Mouse (Mus musculus) kidney, postnatal 25 days (tissue): Measurements from ENCODE around the gene Pfkp.
A peak's percentile ranks its signal among the peaks of the same experiment; 100 is the strongest.

Source experiments
- DNase-seq, 2 experiments: peaks; one replicate each; pipeline ENCODE4 v3.0.0; 2021; ENCODE audit warnings: mixed read lengths in 2 of 2

The Pfkp gene

DNA sequence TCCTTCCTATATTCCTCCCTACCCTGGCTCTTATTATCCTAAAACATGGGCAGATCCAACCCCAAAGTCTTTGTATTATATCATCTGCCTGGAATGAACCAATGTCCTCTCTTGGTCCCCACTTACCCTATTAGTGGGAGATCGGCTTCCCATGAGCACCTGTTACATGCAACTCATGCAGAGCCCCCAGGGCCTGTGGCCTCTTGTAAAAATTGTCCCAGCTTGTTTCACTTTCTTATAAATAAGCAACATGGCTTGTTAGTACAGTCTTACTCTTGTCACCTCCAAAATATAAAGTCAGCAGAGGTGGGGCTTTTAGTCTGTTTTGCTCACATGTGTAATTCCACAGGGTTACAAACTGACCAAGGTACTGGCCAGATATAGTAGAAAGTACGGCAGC is 46.9 kb downstream of the Pfkp start:
- DNase-seq = no peak

DNA sequence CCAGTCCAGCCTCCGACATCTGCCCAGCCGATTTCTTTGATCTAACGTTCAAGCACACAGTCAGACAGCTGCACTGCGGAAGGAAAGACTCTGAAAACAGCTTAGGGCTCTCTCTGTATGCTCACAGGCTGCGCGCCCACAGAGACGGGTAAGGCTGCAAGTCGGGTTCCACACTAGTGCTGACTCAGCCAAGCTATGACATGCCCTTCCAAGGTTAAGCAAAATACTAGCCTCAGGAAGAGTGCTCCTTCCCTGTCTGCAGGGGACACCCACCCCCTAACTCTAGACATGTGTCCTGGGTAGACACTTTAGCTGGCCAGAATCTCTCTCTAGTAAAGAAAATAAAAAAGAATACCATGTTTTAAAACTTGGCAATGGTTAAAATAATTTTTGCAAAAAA is 48.0 kb downstream of the Pfkp start:
- no peak for DNase-seq

DNA sequence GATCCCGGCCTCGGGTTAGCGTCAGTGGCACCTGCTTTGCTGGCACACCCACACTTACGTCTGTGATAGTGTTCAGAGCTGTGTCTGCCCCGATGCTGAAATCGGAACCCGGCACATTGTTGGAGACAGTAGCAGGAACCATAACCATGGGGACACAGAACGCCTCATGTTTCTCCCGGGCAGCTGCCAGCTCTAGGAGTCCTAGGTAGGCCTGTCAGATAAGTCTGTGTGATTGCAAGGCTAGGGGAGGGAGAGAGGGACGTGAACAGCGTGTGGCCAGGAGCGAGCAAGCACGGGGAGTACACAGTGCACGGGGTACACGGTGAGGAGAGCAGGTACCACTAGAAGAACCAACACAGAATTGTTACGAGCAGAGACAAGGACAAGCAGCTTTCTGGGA is 50.8 kb downstream of the Pfkp start:
- DNase-seq = no peak

DNA sequence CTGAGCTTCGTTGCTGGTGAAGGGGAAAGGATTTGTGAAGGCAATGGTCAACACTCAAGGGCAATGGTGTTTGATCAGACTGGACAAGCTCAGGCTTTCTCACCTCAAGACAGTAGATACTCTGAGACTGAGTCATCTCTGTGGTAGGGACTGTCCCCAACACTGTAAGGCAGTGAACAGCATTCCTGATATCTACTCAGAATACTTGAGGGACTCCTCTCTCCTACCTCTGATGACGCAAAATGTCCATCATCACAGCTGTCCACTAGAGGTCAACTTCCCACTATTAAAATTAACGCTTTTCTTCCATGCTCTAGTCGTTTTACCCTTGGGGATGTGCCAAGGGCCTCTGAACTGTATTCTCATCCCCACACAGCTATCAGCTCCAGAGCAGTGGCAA is 53.2 kb downstream of the Pfkp start:
- no peak for DNase-seq

DNA sequence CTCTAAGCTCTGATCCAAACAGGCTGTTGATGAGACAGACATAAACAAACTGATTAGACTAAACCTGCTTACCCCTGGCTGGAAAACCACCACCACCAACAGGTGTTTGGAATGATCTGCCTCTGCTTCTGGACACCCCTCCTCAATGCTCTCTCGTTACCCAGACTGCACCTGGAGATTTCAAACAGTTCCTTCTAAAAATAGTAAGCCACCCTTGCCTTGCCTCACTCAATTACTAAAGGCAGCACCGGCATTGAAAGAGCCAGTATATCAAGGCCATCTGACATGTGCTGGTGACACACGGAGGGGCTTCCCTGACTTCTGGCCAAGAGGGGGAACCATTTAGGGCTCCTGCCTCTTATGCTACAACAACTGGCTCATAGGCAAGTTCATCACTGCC is 57.7 kb downstream of the Pfkp start:
- DNase-seq = no peak

DNA sequence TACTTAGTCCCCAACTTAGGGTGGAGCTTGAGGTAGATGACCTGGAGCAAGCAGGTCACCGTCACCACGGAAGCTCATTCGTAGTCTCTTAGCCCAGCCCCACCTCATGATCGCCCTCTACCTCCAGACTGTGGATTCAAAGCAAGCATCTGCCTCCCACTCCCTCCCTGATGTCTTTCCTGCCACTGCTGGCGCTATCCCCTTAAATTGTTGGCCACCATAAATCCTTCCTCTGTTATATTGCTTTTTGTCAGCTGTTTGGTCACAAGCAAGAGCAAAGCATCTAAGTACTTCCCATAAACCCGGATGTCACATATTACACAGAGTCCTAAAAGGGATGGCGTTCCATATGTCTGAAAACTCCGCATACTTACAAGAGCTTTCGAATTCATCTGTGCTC is 62.6 kb downstream of the Pfkp start:
- no peak for DNase-seq

DNA sequence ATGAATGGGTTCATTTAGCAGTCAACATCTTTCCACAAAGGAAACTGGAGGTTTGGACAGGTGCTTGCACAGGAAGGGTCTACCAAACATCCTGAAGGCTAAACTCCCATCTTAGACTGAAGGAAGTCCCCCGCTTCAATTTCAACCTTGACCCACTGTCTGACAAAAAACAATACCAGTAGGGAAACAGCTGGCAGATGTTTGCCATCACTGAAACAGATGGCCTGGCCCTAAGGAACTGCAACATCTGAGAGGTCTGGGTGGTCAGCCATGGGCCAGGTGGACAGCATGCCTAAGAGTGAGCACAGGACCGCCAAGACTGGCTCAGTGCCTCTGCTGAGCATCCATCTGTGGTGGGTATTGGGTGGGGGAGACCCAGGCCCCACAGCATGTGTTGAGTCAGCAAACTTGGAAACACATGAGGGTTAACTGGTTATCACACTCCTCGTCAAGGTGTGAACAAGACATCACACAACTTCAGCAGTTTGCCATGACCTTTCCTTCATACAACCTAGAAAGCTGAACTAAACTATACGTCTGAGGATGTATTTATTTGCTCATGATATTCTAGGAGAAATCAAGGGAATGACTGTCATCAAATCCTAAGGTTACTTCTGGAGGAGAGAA is 65.0 kb downstream of the Pfkp start:
- no peak for DNase-seq

DNA sequence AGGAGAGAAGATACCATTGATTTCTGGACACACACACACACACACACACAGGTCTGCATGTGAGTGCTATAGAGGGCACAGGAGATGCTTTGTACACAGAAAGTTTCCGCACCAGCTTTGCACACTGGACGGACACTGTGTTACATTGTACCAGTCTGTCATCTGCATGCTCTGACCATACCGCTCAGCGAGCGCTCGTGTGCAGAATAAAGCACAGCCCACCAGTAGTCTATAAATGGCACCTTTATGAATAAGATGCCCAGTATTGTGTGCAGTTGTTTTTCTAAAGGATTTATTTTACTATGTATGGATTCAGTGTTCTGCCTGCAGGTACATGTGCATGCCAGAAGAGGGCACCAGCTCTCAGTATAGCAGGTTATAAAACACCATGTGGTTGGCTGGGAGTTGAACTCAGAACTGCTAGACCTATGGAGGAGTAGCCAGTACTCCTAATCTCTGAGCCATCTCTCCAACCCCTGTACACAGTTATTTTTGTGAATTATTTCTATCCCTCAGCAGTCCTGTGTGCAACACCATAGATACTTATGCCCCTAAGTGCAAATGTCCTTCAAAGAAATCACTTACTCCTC is 72.6 kb downstream of the Pfkp start:
- no peak for DNase-seq

DNA sequence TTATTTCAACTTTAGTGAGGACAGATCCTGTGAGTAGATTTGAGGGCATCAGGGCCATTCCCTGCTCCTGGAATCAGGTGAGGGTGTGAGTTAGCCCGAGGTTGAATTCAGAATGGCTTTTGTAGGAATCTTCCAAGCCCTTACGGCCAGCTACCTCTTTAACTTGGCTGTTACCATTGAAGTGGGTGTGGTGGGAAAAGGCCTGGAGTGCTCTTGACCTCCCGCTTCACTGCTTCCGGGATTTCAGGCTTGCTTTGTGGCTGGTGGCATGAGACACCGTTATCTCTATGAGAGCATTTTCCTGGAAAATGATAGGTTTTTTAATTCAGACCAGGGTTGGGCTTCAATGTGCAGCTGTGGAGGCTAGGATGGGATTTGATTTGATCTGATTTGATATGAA is 83.0 kb downstream of the Pfkp start:
- no peak for DNase-seq

DNA sequence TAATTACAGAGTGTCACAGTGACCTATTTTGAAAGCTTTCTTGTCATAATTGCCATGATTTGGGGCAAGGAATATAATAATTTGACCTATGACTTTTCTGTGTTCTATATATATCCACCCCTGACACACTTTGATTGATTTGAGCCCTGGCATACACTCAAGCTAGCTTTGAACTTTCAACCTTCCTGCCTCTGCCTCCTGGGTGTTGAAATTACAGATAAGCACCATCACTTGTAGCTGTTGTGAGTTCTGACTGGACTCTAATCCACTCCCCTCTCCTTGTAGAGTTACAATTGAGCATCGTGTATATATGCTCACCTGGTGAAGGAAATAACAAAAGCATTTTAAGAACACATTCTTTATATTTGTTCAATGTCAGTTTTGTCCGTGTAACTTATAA is 86.2 kb downstream of the Pfkp start:
- DNase-seq = no peak

DNA sequence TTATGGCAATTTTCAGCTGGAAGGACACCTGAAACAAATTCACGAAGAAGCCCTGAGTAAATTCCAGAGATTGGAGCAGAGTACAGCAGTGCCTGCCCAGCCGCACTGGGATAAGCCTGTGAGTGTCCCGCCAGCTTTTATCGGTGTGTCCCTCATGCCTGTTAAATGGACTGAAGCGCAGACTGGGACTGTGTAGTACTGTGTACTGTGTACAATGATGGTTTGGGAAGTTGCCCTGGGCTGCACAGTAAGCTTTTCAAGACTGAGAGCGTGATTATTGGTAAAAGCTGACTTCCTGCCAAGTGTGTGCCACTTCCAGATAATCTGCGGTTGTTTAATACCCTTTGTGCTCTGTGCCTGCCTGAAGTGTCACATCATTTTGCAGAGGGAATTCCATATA is 90.8 kb downstream of the Pfkp start:
- DNase-seq = no peak

DNA sequence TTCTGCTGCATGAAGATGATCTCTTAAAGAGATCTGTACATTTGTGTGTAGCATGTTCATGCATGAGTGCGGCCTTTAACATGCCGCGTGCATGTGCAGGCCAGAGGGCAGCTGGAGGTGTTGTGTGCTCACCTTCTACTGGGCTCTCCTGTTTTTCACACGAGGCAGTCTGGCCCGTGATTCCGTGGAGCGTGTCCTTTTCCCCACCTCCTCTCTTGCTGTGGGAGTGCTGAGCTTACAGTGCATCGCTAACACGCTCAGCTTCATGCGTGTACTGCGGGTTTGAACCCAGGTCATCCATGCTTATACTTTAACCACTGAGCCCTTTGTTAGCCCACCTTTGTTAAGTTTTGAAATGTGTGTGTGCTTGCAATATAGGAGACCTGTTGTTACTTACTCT is 92.9 kb downstream of the Pfkp start:
- no peak for DNase-seq

DNA sequence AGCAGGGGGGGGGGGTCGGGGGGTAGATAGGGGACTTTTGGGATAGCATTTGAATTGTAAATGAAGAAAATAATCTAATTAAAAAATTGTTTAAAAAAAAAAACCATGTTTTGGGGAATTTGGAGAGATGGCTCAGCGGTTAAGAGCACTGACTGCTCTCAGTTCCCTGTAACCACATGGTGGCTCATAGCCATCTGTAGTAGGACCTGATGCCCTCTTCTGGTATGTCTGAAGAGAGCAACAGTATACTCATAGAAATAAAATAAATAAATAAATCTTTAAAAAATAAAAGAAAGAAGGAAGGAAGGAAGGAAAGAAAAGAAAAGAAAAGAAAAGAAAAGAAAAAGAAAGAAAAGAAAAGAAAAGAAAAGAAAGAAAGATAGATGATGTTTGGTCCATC is 94.9 kb downstream of the Pfkp start:
- DNase-seq = no peak

DNA sequence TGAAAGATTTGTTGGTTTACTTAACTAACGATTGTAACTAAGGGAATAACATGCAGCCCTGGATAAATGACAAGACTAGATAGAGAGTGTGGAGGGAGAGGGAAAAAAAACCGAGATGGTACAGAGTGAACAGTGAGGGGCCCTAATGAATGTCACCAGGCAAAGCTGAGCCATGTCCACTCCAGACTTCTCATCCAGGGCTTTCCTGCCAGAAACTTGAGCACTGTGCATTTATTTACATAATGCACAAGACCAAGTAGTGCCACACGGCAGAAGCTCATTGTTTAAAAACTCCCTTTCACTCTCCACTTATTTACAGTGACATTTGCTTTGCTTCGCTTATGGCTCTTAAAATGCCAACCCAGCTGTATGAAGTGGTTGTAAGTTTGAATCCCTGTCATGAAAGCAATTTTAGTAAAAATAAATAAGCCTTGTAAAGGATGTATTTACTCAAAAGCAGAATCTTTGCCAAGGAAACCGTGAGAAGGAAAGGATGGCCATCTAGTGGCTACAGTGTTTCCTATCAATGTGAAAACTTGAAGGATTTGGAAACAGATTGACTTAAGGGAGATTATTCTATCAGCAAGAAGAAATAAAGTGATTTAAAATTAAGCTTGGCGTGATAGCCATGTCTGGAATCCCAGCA is 113.2 kb downstream of the Pfkp start:
- DNase-seq = no peak

DNA sequence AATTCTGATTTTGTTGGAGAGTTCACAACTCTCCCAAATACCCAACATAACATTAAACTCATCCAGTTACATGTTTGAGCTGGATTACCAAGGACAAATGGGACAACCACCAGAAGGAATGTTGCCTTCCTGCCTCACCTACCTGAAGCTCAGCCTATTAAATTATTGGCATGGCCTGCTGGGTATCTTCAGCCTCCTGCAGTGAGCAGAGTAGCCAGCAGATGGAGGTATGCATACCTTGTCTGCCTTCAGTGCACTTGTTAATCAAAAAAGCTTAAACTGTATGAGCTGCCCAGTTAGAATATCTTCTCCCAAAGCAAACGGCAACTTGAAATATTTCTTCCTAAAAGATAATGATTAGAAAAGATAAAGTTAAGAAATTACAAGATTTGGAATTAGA is 115.9 kb downstream of the Pfkp start:
- peak; percentile 44 to 59 for DNase-seq
